Mouse (Mus musculus): ENCODE measurements around the gene Myo1g. TPM values are rescaled to one million over a fixed set of nuclear protein-coding genes. Genes with fewer than 3 reads are reported as not detected.

Myo1g gene
- polyA plus RNA-seq, 1 experiment from 2014 or later, result 0.85 TPM

- Histone ChIP-seq H3K9me3 (ENCODE audit: control insufficient read depth, low read length) (no peaks in the 10 kb centered on the region), H3K36me3 (ENCODE audit: control insufficient read depth, insufficient read depth, low read length) (no peaks in the 10 kb centered on the region), H3K4me1 (replicated peaks; ENCODE audit: control insufficient read depth, insufficient read depth) (peaks cover 6% of the 10 kb centered on the region), H3K4me2 (replicated peaks; ENCODE audit: low read depth) (no peak overlapping the region), H3K9ac (ENCODE audit: low read length) (no peak overlapping the region), H3K27me3 (ENCODE audit: control insufficient read depth, insufficient read depth, low read length) (no peaks in the 10 kb centered on the region), H3K4me3 (ENCODE audit: low read depth, low read length) (no peak overlapping the region), H3K27ac (replicated peaks) (no peak overlapping the region)
- ATAC-seq (ENCODE audit: low FRiP score, low TSS enrichment) (no peak), DNase-seq (ENCODE audit: low spot score) (no peak)
- TF ChIP-seq EP300 (optimal IDR thresholded peaks at IDR 0.05) (no peak), CTCF (IDR thresholded peaks at IDR 0.05; ENCODE audit: low read depth) (no peak)
- 77% methylated on average over 3 of the region's 3 CpGs for whole genome bisulfite sequencing
These were observed 29.4 kb upstream of the Myo1g start for GRCm38 (mm10) chr11:6550201-6550600.

GRCm38 (mm10) chr11:6549770-6550169, 29.0 kb upstream of the Myo1g start:
- H3K4me1 ChIP-seq (replicated peaks; ENCODE audit: control insufficient read depth, insufficient read depth), result peaks cover 6% of the 10 kb centered on the region
- H3K27ac ChIP-seq (replicated peaks), result no peak overlapping the region
- H3K36me3 ChIP-seq (ENCODE audit: control insufficient read depth, insufficient read depth, low read length), result no peaks in the 10 kb centered on the region
- no peak overlapping the region for H3K4me2 ChIP-seq (replicated peaks; ENCODE audit: low read depth)
- DNase-seq (ENCODE audit: low spot score) (no peak), ATAC-seq (ENCODE audit: low FRiP score, low TSS enrichment) (no peak)
- no peaks in the 10 kb centered on the region for H3K27me3 ChIP-seq (ENCODE audit: control insufficient read depth, insufficient read depth, low read length)
- no peak overlapping the region for H3K4me3 ChIP-seq (ENCODE audit: low read depth, low read length)
- no peaks in the 10 kb centered on the region for H3K9me3 ChIP-seq (ENCODE audit: control insufficient read depth, low read length)
- TF ChIP-seq EP300 (optimal IDR thresholded peaks at IDR 0.05) (no peak), CTCF (IDR thresholded peaks at IDR 0.05; ENCODE audit: low read depth) (no peak)
- no peak overlapping the region for H3K9ac ChIP-seq (ENCODE audit: low read length)
- WGBS, result 82% methylated on average over 2 of the region's 2 CpGs

- no peak for ATAC-seq (ENCODE audit: low FRiP score, low TSS enrichment)
- WGBS, result 17% methylated on average over 6 of the region's 6 CpGs
- peak overlapping the region; percentile 81 for H3K4me2 ChIP-seq (replicated peaks; ENCODE audit: low read depth)
- H3K27me3 ChIP-seq (ENCODE audit: control insufficient read depth, insufficient read depth, low read length), result no peaks in the 10 kb centered on the region
- no peak for TF ChIP-seq EP300 (optimal IDR thresholded peaks at IDR 0.05)
- peak overlapping the region; percentile 75 for H3K4me3 ChIP-seq (ENCODE audit: low read depth, low read length)
- H3K9ac ChIP-seq (ENCODE audit: low read length), result peak overlapping the region; percentile 90
- H3K9me3 ChIP-seq (ENCODE audit: control insufficient read depth, low read length), result no peaks in the 10 kb centered on the region
- peaks cover 6% of the 10 kb centered on the region for H3K4me1 ChIP-seq (replicated peaks; ENCODE audit: control insufficient read depth, insufficient read depth)
- no peak for DNase-seq (ENCODE audit: low spot score)
- H3K36me3 ChIP-seq (ENCODE audit: control insufficient read depth, insufficient read depth, low read length), result no peaks in the 10 kb centered on the region
- H3K27ac ChIP-seq (replicated peaks), result peak overlapping the region; percentile 98
These were observed 27.0 kb upstream of the Myo1g start for GRCm38 (mm10) chr11:6547696-6548325.

GRCm38 (mm10) chr11:6547037-6547680, 26.4 kb upstream of the Myo1g start:
- Histone ChIP-seq H3K4me3 (ENCODE audit: low read depth, low read length) (peak overlapping the region; percentile 75), H3K4me1 (replicated peaks; ENCODE audit: control insufficient read depth, insufficient read depth) (peaks cover 6% of the 10 kb centered on the region), H3K27ac (replicated peaks) (peak overlapping the region; percentile 98), H3K4me2 (replicated peaks; ENCODE audit: low read depth) (peak overlapping the region; percentile 81), H3K36me3 (ENCODE audit: control insufficient read depth, insufficient read depth, low read length) (no peaks in the 10 kb centered on the region), H3K9ac (ENCODE audit: low read length) (peak overlapping the region; percentile 90), H3K27me3 (ENCODE audit: control insufficient read depth, insufficient read depth, low read length) (no peaks in the 10 kb centered on the region), H3K9me3 (ENCODE audit: control insufficient read depth, low read length) (no peaks in the 10 kb centered on the region)
- ATAC-seq (ENCODE audit: low FRiP score, low TSS enrichment), result peak; percentile 45
- WGBS, result under 1% methylated on average over 22 of the region's 41 CpGs
- TF ChIP-seq CTCF (IDR thresholded peaks at IDR 0.05; ENCODE audit: low read depth) (0 out of 2 replicates have a peak, but pooled peaks have one; percentile 10), EP300 (optimal IDR thresholded peaks at IDR 0.05) (no peak)
- DNase-seq (ENCODE audit: low spot score), result peak; percentile 72

GRCm38 (mm10) chr11:6546205-6547013, 25.6 kb upstream of the Myo1g start, which contains the start of gene Ccm2:
Ccm2 (plus strand) TSS chr11:6546887.
- H3K27me3 ChIP-seq (ENCODE audit: control insufficient read depth, insufficient read depth, low read length), result no peaks in the 10 kb centered on the region
- H3K27ac ChIP-seq (replicated peaks), result peak within 1 kb of the TSS; percentile 98
- H3K4me1 ChIP-seq (replicated peaks; ENCODE audit: control insufficient read depth, insufficient read depth), result peaks cover 6% of the 10 kb centered on the region
- peak; percentile 99 for DNase-seq (ENCODE audit: low spot score)
- peak within 1 kb of the TSS; percentile 75 for H3K4me3 ChIP-seq (ENCODE audit: low read depth, low read length)
- H3K36me3 ChIP-seq (ENCODE audit: control insufficient read depth, insufficient read depth, low read length), result no peaks in the 10 kb centered on the region
- WGBS, result under 1% methylated on average over 23 of the region's 57 CpGs
- TF ChIP-seq EP300 (optimal IDR thresholded peaks at IDR 0.05), result peak; percentile 66
- 0 out of 2 replicates have a peak, but pooled peaks have one; percentile 12 for TF ChIP-seq CTCF (IDR thresholded peaks at IDR 0.05; ENCODE audit: low read depth)
- ATAC-seq (ENCODE audit: low FRiP score, low TSS enrichment), result peak; percentile 96
- peak within 1 kb of the TSS; percentile 81 for H3K4me2 ChIP-seq (replicated peaks; ENCODE audit: low read depth)
- H3K9ac ChIP-seq (ENCODE audit: low read length), result peak within 1 kb of the TSS; percentile 90
- H3K9me3 ChIP-seq (ENCODE audit: control insufficient read depth, low read length), result no peaks in the 10 kb centered on the region

Data from stomach, postnatal 0 days (tissue).